Mouse (Mus musculus): Measurements from ENCODE around the gene Nr1h3.

Nr1h3 gene

GRCm38 (mm10) chr2:91139764-91140163 is 62.9 kb downstream of the Nr1h3 start:
- DNase-seq (ENCODE audit: low spot score): no peak

GRCm38 (mm10) chr2:91139311-91139710 is 63.3 kb downstream of the Nr1h3 start:
- no peak for DNase-seq (ENCODE audit: low spot score)

GRCm38 (mm10) chr2:91137481-91137880 is 65.2 kb downstream of the Nr1h3 start:
- DNase-seq (ENCODE audit: low spot score): no peak

GRCm38 (mm10) chr2:91136513-91137412 is 65.9 kb downstream of the Nr1h3 start:
- DNase-seq (ENCODE audit: low spot score): no peak

All from spleen, adult 12 weeks (tissue).